Mouse (Mus musculus) telencephalon, adult 2 months (tissue): ENCODE results near the gene Sfxn5.

Source experiments
- DNase-seq: peaks from one replicate; pipeline ENCODE4 v3.0.0-alpha.2; 2011; ENCODE audit warnings: low read depth, low spot score

The Sfxn5 gene

DNA sequence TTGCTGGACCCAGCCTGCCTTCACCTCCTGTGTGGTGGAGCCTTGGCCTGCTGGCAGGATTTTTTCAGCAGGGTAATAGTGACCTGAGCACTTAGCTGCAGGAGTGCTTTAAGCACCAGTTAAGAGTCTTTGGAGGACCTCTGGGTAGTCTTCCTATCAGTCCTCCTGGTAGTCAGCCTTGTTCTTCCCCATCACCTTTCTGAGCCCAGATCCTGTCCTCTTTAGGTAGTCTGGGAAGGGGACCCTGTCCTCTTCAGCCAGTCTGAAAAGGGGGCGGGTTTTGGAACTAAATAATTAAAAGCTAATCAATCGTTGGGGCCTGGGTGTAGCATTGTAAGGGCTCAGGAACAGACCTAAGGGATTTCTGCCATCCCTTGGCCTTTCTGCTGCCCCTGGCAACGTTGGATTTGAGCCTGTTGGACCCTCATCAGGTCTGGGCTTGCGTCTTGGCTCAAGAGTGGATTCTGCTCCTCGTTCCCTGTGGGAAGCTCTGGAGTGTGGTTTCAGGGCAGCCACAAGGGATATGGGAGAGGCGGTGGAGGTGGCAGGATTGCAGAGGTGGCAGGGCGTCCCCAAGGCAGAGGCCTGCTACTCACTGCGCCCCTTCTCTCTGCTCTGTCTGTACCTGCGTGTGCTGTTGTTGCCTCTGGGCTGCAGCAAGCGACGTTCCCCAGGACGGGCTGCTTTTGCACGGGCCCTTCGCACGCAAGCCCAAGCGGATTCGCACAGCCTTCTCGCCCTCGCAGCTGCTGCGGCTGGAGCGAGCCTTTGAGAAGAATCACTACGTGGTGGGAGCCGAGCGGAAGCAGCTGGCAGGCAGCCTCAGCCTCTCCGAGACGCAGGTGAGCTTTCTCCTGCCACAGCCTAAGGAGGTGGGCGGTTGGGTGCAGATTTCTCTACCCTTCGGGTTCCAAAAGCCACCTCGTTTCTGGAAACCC, 139.6 kb downstream of the Sfxn5 start:
- DNase-seq = no peak

DNA sequence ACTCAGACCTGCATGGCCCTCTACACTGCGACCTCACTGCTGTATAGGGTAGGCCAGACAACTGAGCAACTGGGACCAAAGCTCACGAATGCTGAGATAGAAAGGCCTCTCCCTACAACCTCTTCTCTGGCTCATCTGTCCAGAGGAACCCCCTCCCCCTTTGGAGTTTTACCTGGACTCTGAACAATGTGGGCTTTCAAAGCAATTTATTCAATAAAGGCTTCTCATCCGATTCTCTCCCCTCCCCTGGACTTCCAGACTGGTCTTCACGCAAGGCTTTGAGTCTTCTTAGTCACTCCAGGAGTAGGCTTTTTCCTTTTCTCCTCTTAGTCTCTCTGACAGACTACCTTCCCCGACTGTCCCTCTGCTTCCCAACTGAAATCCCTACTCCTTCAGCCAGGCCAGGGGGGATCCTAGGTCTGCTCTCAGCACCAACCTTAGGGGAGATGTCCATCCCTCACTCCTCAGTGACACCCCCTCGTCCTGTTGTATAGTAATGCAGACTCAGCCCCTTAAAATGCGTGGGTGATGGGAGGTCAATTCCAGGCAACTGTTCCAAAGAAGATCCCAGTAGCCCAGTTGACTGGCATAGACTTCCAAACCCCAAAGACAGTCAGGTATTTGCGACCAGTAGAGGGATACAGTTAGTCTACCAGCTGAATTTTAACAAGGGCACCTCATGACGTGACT, 141.3 kb downstream of the Sfxn5 start:
- DNase-seq = no peak

DNA sequence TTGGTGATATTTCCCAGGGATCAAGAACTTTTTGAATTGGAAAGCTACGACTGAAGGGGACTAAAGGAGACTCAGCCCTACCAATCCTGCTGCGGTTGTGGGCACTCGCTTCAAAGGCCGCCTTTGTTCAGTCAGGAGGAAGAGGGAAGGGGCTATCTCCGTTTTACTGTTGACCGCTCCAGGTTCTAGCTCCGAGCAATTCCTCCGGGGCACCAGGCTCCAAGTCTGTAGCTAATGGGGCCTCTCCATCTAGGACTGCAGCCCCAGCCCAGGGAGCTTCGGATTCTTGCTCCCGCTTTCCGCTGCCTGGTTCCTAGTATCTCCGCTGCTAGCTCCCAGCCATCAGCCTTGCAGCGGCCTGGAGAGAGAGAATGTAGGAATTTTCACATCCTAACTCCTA, 142.6 kb downstream of the Sfxn5 start:
- DNase-seq = no peak

DNA sequence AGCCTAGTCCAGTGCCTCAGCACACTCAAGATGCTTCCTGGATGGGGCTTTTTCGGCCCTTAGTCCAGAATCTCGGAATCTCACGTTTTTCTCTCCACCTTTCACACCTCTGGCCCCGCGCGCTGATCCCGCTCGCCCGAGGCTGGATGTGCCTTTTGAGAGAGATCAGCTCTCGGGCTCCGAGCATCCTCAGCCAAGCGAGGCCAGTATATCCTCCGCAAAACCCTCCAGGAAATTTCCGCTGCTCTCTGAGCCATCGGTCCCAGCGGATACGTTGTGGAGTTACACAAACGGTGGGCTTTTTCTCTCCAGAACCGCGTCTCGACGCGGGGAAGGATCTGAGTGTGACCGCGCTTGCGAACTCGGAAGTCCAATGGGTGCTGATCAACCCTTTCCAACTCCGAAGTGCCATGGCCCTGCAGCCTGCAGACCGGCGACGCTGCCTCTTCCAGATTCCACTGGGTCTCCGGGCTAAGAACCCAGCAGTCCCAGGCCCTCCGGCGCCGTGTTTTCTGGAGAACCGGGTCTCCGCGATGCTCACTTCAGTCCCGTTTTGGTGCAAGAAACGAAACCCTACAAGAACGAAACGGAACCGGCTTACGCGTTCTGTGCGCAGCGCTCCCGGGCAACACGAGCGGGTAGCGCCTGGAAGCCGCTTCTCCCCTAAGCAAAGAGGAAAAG, 143.2 kb downstream of the Sfxn5 start:
- no peak for DNase-seq

DNA sequence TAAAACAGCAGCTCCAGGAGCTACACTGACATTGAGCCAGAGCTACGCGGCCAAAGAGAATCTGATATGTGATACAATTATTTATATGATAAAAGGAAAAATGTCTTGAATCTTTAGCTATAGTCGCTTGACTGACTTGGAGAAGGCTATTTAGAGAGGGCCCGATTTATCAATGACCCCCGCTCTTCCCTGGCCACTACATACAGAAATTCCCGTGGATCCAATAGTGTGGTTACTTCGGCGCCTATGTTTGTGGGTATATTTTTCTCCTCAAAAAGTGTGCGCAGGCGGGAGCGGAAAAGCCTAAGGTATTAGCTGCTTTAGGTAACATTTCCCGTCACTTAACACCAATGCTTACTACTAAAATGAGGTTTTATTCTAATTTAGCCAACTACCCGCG, 143.9 kb downstream of the Sfxn5 start:
- DNase-seq = no peak

DNA sequence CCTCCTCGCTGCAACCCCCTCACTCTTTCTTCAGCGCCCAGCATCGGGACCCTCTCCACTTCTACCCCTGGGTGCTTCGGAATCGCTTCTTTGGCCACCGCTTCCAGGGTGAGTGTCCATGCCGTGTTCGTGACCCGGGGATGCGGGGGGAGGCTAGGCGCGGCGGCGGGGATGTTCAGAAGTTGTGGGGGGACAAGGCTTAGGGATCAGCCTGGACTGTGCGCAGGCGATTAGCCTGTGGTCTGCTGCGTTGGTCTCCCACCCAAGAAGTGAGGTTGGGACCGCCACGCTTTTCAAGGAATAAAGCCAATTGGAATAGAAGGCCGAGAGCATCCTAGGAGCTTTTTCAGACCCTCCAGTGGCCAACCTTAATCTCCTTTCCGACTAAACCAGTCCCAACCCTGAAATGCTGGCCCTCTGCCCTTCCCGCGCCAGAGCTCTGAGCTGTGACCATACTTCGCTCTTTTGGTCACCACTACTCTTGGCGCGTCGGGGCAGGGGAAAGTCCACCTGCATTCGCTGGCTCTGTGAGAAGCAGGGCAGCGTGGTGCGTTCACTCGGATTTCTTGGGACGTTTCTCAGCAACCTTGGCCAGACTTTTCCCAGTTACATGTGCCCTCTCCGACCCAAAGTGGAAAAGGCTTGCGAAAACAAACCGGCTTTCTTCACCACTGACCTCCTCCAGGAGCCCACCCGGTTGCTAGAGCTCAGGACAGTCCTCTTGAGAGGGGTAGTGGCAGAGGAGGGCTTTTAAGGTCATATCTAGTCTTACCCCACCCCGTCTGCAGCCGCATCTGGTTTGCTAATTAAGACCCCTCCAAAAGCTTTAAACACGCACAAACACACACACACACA, 144.7 kb downstream of the Sfxn5 start:
- DNase-seq = no peak

DNA sequence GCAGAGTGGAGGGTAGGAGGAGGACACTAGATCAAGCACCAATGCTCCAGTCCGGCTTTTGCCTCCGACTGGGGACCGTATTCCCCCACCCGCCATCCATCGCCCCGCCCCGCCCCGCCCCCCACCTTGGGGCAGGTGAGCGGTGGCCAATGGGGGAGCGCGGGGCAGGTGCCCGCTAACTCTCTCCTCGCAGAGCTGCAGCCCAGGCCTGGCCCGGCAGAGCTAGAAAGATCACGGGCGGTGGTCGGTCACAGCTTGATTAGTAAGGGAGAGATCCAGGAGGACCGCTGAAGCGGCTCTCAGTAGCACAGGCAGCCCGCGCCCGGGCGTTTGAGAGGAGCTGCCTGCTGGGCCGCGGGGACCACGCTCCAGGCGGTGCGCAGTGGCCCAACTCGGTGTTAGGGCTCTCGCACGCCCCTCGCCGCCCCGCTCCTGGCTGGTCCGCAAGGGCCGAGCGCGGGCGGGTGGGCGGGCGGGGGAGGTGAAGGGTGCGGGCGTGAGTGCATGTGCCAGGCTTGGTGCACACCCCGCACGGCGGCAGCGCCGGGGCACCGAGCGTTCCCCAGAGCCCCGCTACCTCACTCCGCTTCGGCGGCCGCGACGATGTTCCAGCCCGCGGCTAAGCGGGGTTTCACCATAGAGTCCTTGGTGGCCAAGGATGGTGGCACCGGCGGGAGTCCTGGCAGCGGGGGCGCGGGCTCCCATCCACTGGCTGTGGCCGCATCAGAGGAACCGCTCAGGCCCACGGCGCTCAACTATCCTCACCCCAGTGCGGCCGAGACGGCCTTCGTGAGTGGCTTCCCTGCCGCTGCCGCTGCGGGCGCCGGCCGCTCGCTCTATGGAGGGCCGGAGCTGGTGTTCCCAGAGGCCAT, 145.6 kb downstream of the Sfxn5 start, which contains the start of gene Emx1:
TSS of gene Emx1 (plus strand) at position 99 of the 872 bp plus-strand sequence.
- DNase-seq = no peak

DNA sequence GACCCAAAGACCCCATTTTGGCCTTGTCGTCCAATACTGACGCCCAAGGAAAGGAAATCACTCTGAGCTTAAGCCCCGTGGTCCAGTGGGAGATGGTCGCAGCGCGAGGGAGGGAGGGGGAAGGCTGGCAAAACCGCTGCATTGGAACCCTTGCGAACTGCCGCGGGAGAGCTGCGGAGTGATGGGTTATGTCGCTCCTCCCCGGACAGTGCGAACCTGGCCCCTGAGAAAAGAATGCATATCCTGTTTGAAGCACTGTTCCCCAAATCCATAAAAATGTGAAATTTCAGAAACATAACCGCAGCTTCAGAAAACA, 146.5 kb downstream of the Sfxn5 start:
- DNase-seq = no peak

DNA sequence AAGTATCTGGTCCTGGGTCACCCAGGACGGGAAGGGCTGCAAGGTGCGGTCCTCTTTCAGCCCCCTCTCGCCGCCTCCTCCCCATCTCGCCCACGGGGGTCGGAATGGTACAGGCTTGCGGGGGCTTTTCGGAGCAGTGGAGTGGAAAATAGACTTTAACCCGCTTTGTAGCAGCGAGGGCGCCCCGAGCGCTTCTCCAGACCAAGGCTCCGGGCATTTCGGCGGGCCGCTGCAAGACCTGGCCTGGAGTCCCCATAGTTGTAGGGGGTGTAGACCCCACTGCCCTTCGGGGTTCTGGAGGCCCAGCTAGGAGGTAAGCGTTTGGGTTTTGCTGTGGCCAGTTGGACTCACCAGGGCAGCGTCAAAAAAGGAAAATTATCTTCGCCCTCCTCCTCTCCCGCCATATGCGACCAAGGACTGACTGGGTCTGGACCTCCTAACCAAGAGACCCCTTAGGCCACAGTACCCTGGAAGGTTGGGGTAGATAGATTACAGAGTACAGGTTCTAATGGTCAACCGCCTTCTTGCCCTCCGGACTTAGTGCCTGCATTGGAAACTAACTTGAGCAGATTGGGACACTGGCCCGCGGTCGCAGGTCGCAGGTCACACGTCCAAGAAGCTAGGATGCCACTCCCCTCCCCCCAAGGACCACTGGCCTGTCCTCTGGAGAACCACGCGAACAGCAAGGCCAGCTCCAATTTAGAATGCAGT, 147.0 kb downstream of the Sfxn5 start:
- DNase-seq = no peak

DNA sequence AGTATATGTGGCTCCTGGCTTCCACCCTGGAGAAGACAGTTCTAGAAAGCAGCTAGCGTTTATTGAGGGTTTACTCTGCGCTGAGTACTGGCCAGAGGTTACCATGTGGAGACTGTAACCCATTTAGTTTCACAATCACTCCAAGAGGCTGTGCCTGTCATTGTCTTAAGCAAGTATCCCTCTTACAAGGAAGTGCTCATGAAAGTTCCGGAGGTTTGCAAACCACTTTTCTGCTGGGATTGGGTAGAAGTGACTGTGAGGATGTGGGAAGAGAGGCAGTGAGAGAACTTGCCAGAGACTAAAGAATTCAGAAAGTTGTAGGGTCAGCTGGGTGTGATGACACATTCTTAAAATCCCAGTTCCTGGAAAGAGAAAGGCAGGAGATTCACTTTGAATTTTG, 149.3 kb downstream of the Sfxn5 start:
- no peak for DNase-seq

DNA sequence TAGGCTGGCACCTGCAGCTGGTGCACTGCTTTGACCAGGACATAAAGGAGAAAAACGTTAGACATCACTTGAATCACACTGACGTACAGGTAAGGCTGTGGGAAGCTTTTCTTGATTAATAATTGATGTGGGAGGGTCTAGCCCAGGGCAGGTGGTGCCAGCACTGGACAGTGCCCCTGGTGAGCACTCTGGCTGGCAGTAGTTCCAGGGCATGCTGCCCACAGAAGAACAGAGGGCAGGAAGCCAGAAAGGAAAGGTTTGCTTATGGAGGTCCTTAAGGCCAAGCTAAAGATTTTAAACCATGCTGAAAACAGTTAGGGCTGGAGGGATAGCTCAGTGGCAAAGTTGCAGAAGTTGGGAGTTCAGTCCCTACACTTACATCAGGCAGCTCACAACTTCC, 153.2 kb downstream of the Sfxn5 start:
- DNase-seq = no peak

DNA sequence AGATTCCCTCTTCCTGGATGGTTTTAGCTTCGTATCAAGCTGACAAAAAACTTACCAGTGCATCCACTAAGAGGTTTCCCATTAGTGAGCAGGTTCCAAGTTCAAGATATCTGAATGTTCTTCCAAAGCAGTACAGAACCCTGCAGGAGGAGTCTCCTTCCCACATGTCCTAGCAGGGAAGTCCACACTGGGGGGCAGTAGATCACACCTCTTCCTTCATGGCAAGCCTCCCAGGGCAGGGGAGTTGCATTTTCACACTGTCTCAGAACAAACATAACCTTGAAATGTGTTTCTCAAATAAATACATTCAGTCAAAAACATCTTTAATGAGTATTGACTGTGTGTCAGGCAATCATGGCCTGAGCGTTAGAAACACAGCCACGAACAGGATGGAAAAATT, 153.7 kb downstream of the Sfxn5 start:
- DNase-seq = no peak

DNA sequence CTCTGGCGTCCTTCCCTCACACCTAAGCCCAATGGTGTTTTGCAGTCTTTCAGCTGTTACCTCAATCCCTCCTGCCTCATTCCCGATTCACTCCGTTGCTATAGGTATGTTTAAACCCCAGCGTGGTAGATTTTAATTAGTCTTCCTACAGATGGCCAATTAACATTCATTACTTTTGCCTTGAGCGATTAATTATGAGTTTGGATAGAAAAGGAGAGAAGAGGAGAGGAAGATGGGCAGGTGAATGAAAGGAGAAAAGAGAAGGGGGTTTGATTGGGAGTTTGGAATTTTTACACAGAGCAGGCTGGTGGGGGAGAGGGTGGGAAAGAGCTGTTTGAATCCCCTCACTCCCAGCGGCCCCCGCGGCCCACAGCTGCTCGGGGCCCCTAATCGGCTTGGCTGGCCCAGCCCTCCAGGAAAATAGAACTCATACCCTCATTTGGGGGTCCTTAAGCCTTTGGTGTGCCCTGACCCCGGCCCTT, 167.7 kb downstream of the Sfxn5 start:
- no peak for DNase-seq
